Mouse (Mus musculus): ENCODE results near the gene Vmn2r84. TPM values are rescaled to one million over a fixed set of nuclear protein-coding genes. Genes with fewer than 3 reads are reported as not detected.

The Vmn2r84 gene
- polyA plus RNA-seq, 1 experiment from 2014 or later, result 1.4 TPM

Other genes starting within 250 kb of the Vmn2r84 start
- gene Olfr825, start 227.6 kb downstream of the Vmn2r84 start, polyA plus RNA-seq (2015; fragmentation: Nextera tagmentation; extraction: Ambion mirVana), result not detected in 2 replicates
- gene Olfr826, start 210.1 kb downstream of the Vmn2r84 start, polyA plus RNA-seq (2015; fragmentation: Nextera tagmentation; extraction: Ambion mirVana), result not detected in 2 replicates
- not detected in 2 replicates for gene Olfr827, start 179.9 kb downstream of the Vmn2r84 start, polyA plus RNA-seq (2015; fragmentation: Nextera tagmentation; extraction: Ambion mirVana)
- gene Neurod4, start 114.1 kb downstream of the Vmn2r84 start, polyA plus RNA-seq (2015; fragmentation: Nextera tagmentation; extraction: Ambion mirVana), result 0.05 TPM in 2 replicates
- gene Tespa1, start 71.5 kb downstream of the Vmn2r84 start, polyA plus RNA-seq (2015; fragmentation: Nextera tagmentation; extraction: Ambion mirVana), result 143 and 188 TPM in 2 replicates
- gene Vmn2r85, start 35.4 kb upstream of the Vmn2r84 start, polyA plus RNA-seq (2015; fragmentation: Nextera tagmentation; extraction: Ambion mirVana), result not detected in 2 replicates
- gene Vmn2r86, start 61.7 kb upstream of the Vmn2r84 start, polyA plus RNA-seq (2015; fragmentation: Nextera tagmentation; extraction: Ambion mirVana), result not detected in 2 replicates
- gene Vmn2r87, start 103.1 kb upstream of the Vmn2r84 start, polyA plus RNA-seq (2015; fragmentation: Nextera tagmentation; extraction: Ambion mirVana), result not detected in 2 replicates

Measured in thymus, postnatal 0 days (tissue).